Mouse (Mus musculus) spleen, adult 2 months (tissue): ENCODE results near the gene Stkld1. TPM values are rescaled to one million over a fixed set of nuclear protein-coding genes. Genes with fewer than 3 reads are reported as not detected.

ENCODE experiments used
- DNase-seq, 2 experiments: peaks; one replicate each; pipeline versions ENCODE4 v3.0.0 to v3.0.0-alpha.2; 2012 to 2021; ENCODE audit warnings: low spot score in 2 of 2, low read depth in 1 of 2
- H3K27ac ChIP-seq: fragments of 200-500 bp; 2 replicates; pipeline ENCODE4 v1.5.1; 2012; ENCODE audit warnings: low read length, inconsistent platforms; ENCODE audit not compliant: insufficient read depth
- H3K27me3 ChIP-seq: fragments of 200-500 bp; 2 replicates; pipeline ENCODE4 v1.6.1; 2012; ENCODE audit warnings: mild to moderate bottlenecking, moderate library complexity, low read length, inconsistent platforms; ENCODE audit not compliant: control insufficient read depth, insufficient read depth
- H3K36me3 ChIP-seq: fragments of 200-500 bp; 2 replicates; pipeline ENCODE4 v1.6.1; 2012; ENCODE audit warnings: mild to moderate bottlenecking, low read length, inconsistent platforms; ENCODE audit not compliant: control insufficient read depth, insufficient read depth
- H3K4me1 ChIP-seq: fragments of 200-500 bp; 2 replicates; pipeline ENCODE4 v1.6.1; 2011; ENCODE audit warnings: inconsistent platforms; ENCODE audit not compliant: control insufficient read depth, insufficient read depth, insufficient read length
- H3K4me3 ChIP-seq: fragments of 200-500 bp; 2 replicates; pipeline ENCODE4 v1.5.1; 2011; ENCODE audit warnings: mild to moderate bottlenecking, inconsistent platforms; ENCODE audit not compliant: insufficient read depth, insufficient read length; ENCODE audit errors: extremely low read depth
- CTCF ChIP-seq: fragments of 200-500 bp; IDR thresholded peaks from 2 replicates; pipeline ENCODE4 v1.5.1; 2011; ENCODE audit warnings: mild to moderate bottlenecking, inconsistent platforms; ENCODE audit not compliant: insufficient read depth, insufficient read length, insufficient replicate concordance; ENCODE audit errors: extremely low read depth
- POLR2A ChIP-seq: fragments of 200-500 bp; IDR thresholded peaks from 2 replicates; pipeline ENCODE4 v1.6.1; 2011; ENCODE audit warnings: low read depth, low read length, inconsistent platforms
- WGBS: fragments of 180-500 bp; shearing (Covaris S2); methylation state at CpG from one replicate; pipeline ENCODE4 v1.1.7; 2018; 5-methylcytosine and 5-hydroxymethylcytosine counted together
- polyA plus RNA-seq: library from polyadenylated mRNA; depleted of rRNA; stranded (reverse); fragments of >200 nt; gene quantifications from 2 replicates; pipeline ENCODE4 v1.2.3, GENCODE M21; 2012

Gene Stkld1
- polyA plus RNA-seq, 1 experiment, result 0.22 TPM

- Histone ChIP-seq H3K4me1 (peaks cover 7% of the 10 kb centered on the region; the same call in 1 of the 2 replicates), H3K4me3 (peak overlapping the region; percentile 75), H3K27ac (peak overlapping the region; percentile 74), H3K27me3 (no peaks in the 10 kb centered on the region), H3K36me3 (peaks cover 15% of the 10 kb centered on the region)
- TF ChIP-seq POLR2A (no peak), CTCF (no peak)
- 7% methylated on average over 7 of the region's 7 CpGs for WGBS
- no peak for DNase-seq
Observed at GRCm38 (mm10) chr2:26903311-26903710, 30.5 kb upstream of the Stkld1 start.

- no peaks in the 10 kb centered on the region for H3K27me3 ChIP-seq
- no peak for DNase-seq
- H3K4me1 ChIP-seq, result peaks cover 7% of the 10 kb centered on the region; the same call in 1 of the 2 replicates
- 87% methylated on average over 2 of the region's 2 CpGs for WGBS
- peaks cover 4% of the 10 kb centered on the region; the same call in 1 of the 2 replicates for H3K36me3 ChIP-seq
- no peak overlapping the region for H3K4me3 ChIP-seq
- H3K27ac ChIP-seq, result no peak overlapping the region
- TF ChIP-seq CTCF, result no peak
- no peak for TF ChIP-seq POLR2A
Observed at GRCm38 (mm10) chr2:26905936-26906335, 27.9 kb upstream of the Stkld1 start.

GRCm38 (mm10) chr2:26906431-26906830 lies 27.4 kb upstream of the Stkld1 start:
- Histone ChIP-seq H3K27ac (no peak overlapping the region), H3K27me3 (no peaks in the 10 kb centered on the region), H3K4me3 (no peak overlapping the region), H3K4me1 (peaks cover 5% of the 10 kb centered on the region; the same call in 1 of the 2 replicates), H3K36me3 (peaks cover 5% of the 10 kb centered on the region; the same call in 1 of the 2 replicates)
- WGBS, result 93% methylated on average over 3 of the region's 3 CpGs
- no peak for DNase-seq
- TF ChIP-seq POLR2A (no peak), CTCF (no peak)

GRCm38 (mm10) chr2:26907109-26907508 lies 26.7 kb upstream of the Stkld1 start:
- H3K36me3 ChIP-seq, result peaks cover 10% of the 10 kb centered on the region
- DNase-seq, result peak in 1 of 2 experiments; percentile 39
- H3K4me1 ChIP-seq, result peaks cover 9% of the 10 kb centered on the region; the same call in 1 of the 2 replicates
- no peak overlapping the region for H3K4me3 ChIP-seq
- H3K27ac ChIP-seq, result no peak overlapping the region
- H3K27me3 ChIP-seq, result no peaks in the 10 kb centered on the region
- 50% methylated on average over 4 of the region's 4 CpGs for WGBS
- TF ChIP-seq CTCF (peak; percentile 74; the same call in 1 of the 2 replicates), POLR2A (no peak)

- H3K4me3 ChIP-seq, result no peak overlapping the region; the same call in 1 of the 2 replicates
- H3K27me3 ChIP-seq, result no peaks in the 10 kb centered on the region
- H3K36me3 ChIP-seq, result peaks cover 20% of the 10 kb centered on the region
- no peak overlapping the region for H3K27ac ChIP-seq
- H3K4me1 ChIP-seq, result peaks cover 5% of the 10 kb centered on the region; the same call in 1 of the 2 replicates
- TF ChIP-seq POLR2A, result no peak
- DNase-seq, result no peak
- WGBS, result 82% methylated on average over 18 of the region's 18 CpGs
Observed at GRCm38 (mm10) chr2:26908710-26909386, 25.0 kb upstream of the Stkld1 start.

- H3K4me1 ChIP-seq, result peaks cover 4% of the 10 kb centered on the region; the same call in 1 of the 2 replicates
- no peak overlapping the region for H3K27ac ChIP-seq
- no peak overlapping the region; the same call in 1 of the 2 replicates for H3K4me3 ChIP-seq
- TF ChIP-seq CTCF, result no peak
- no peak for TF ChIP-seq POLR2A
- no peak for DNase-seq
- no peaks in the 10 kb centered on the region for H3K27me3 ChIP-seq
- peaks cover 21% of the 10 kb centered on the region for H3K36me3 ChIP-seq
Observed at GRCm38 (mm10) chr2:26909387-26909784, 24.5 kb upstream of the Stkld1 start.
